Mouse (Mus musculus): Measurements from ENCODE around the gene Extl2. TPM values are rescaled to one million over a fixed set of nuclear protein-coding genes. Genes with fewer than 3 reads are reported as not detected.

The Extl2 gene
- 18.9 and 21.6 TPM in 2 replicates for polyA plus RNA-seq (2015; fragmentation: Nextera tagmentation; extraction: Ambion mirVana)

DNA sequence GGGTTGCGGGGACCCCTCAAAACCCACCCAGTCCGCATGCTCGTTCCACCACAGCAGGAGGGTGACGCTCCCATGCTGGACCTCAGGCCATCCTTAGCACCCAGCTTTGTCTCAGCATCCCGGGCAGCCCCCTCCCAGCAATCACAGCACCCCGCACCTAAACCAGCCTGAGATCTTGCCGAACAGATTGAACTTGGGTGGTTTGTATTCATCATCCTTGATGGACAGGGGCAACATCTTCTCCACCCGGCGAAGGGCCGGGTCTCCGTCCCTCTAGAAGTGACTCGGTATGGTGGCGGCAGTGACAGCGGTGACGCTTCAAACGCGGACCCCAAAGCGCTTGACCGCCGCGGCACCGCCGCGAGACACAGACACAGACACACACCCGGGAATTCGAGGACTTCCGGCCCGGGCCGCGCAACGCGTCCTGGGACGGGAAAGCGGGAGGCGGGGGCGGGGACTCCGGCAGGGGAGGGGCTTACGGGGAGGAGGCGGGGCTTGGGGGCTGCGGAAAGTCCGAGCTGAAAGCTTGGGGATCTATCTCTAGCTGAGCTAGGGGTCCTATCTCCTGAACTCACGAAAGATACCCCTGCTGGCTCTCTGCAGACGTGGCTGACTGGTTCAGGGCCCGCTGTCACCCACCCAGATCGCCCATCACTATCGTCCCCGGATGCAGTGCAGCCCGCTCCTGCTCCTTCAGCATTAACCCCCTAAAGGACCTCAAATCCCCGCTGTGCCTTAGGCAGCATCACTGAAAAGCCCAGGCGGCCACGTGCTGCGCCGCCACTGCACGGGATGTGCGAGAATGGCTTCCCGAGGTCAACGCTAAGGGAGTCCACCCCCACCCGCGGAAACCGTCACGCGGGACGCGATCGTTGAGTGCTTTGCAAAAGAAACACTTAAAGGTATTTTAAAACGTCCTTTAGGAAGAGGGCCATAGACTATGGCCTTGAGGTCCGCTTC lies at the start of gene Extl2, which contains the start of gene Slc30a7:
Gene Extl2 (plus strand): TSS at position 485 of the 963 bp plus-strand sequence.
Gene Slc30a7 (minus strand): TSS at position 429 of the 963 bp plus-strand sequence.
- ATAC-seq (replicated peaks; ENCODE audit: extremely low read depth, insufficient read depth, low FRiP score), result peak; percentile 91
- no peaks in the 10 kb centered on the region for H3K27me3 ChIP-seq (ENCODE audit: control insufficient read depth, insufficient read depth, low read length)
- no peaks in the 10 kb centered on the region for H3K9me3 ChIP-seq (replicated peaks; ENCODE audit: control insufficient read depth, low read length)
- peak within 1 kb of the TSS; percentile 97 for H3K9ac ChIP-seq (ENCODE audit: low read length)
- H3K4me3 ChIP-seq (ENCODE audit: low read length), result peak within 1 kb of the TSS; percentile 98
- H3K4me1 ChIP-seq (ENCODE audit: control insufficient read depth, insufficient read depth, low read length), result peaks cover 18% of the 10 kb centered on the region
- peak within 1 kb of the TSS; percentile 86 for H3K27ac ChIP-seq (ENCODE audit: low read length)
- under 1% methylated on average over 67 of the region's 67 CpGs for WGBS
- H3K4me2 ChIP-seq (ENCODE audit: low read depth, low read length), result peak within 1 kb of the TSS; percentile 99
- peaks cover 9% of the 10 kb centered on the region for H3K36me3 ChIP-seq (ENCODE audit: control insufficient read depth, insufficient read depth)

DNA sequence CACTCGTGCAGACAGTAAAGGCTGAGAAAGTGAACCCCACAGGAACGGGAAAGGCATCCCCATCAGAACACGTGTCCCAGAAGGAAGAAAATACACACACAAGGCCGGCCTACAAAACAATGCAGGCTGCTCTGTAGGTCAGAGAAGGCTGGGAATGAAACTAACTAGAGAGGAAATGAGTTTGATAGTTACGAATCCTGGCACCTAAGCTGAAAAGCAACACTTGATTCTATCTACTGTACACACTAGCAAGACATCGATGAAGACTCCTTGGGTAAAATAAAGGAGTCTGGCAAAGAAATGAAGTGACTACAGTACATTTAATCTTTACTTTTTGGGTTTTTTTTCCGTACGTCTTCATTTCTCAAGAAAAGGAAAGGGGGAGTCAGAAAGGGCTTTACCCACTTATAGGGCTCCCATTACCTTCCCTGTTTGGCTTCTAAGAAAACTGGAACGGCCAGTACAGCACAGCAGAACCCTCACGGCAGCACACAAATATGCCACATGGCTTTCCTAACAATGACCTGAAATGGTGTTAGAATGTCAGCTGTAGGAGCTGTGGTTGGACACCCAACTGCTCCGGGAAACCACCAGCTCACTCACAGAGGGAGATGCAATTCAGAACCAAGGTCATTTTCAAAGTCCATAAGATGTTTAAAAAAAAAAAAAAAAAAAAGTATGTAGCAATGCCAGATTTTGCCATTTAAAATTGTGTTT lies 45.8 kb upstream of the Extl2 start:
- H3K27me3 ChIP-seq (ENCODE audit: control insufficient read depth, insufficient read depth, low read length), result no peaks in the 10 kb centered on the region
- H3K27ac ChIP-seq (ENCODE audit: low read length), result no peak overlapping the region
- no peaks in the 10 kb centered on the region for H3K9me3 ChIP-seq (replicated peaks; ENCODE audit: control insufficient read depth, low read length)
- no peak overlapping the region for H3K4me3 ChIP-seq (ENCODE audit: low read length)
- no peaks in the 10 kb centered on the region for H3K4me1 ChIP-seq (ENCODE audit: control insufficient read depth, insufficient read depth, low read length)
- no peak overlapping the region for H3K9ac ChIP-seq (ENCODE audit: low read length)
- H3K4me2 ChIP-seq (ENCODE audit: low read depth, low read length), result no peak overlapping the region
- ATAC-seq (replicated peaks; ENCODE audit: extremely low read depth, insufficient read depth, low FRiP score), result no peak
- H3K36me3 ChIP-seq (ENCODE audit: control insufficient read depth, insufficient read depth), result peaks cover 7% of the 10 kb centered on the region
- 81% methylated on average over 11 of the region's 11 CpGs for WGBS

GRCm38 (mm10) chr3:115962028-115962415 lies 45.2 kb upstream of the Extl2 start:
- no peak overlapping the region for H3K4me2 ChIP-seq (ENCODE audit: low read depth, low read length)
- WGBS, result 83% methylated on average over 4 of the region's 4 CpGs
- no peaks in the 10 kb centered on the region for H3K4me1 ChIP-seq (ENCODE audit: control insufficient read depth, insufficient read depth, low read length)
- H3K36me3 ChIP-seq (ENCODE audit: control insufficient read depth, insufficient read depth), result peaks cover 7% of the 10 kb centered on the region
- H3K4me3 ChIP-seq (ENCODE audit: low read length), result no peak overlapping the region
- no peak overlapping the region for H3K9ac ChIP-seq (ENCODE audit: low read length)
- H3K27ac ChIP-seq (ENCODE audit: low read length), result no peak overlapping the region
- H3K9me3 ChIP-seq (replicated peaks; ENCODE audit: control insufficient read depth, low read length), result no peaks in the 10 kb centered on the region
- ATAC-seq (replicated peaks; ENCODE audit: extremely low read depth, insufficient read depth, low FRiP score), result no peak
- H3K27me3 ChIP-seq (ENCODE audit: control insufficient read depth, insufficient read depth, low read length), result no peaks in the 10 kb centered on the region

- ATAC-seq (replicated peaks; ENCODE audit: extremely low read depth, insufficient read depth, low FRiP score), result no peak
- no peak overlapping the region for H3K9ac ChIP-seq (ENCODE audit: low read length)
- WGBS, result 98% methylated on average over 1 of the region's 1 CpGs
- 0 out of 2 replicates have a peak, but pooled peaks cover 2% of the 10 kb centered on the region for H3K36me3 ChIP-seq (ENCODE audit: control insufficient read depth, insufficient read depth)
- no peak overlapping the region for H3K4me2 ChIP-seq (ENCODE audit: low read depth, low read length)
- no peak overlapping the region for H3K27ac ChIP-seq (ENCODE audit: low read length)
- no peaks in the 10 kb centered on the region for H3K4me1 ChIP-seq (ENCODE audit: control insufficient read depth, insufficient read depth, low read length)
- H3K27me3 ChIP-seq (ENCODE audit: control insufficient read depth, insufficient read depth, low read length), result no peaks in the 10 kb centered on the region
- no peaks in the 10 kb centered on the region for H3K9me3 ChIP-seq (replicated peaks; ENCODE audit: control insufficient read depth, low read length)
- no peak overlapping the region for H3K4me3 ChIP-seq (ENCODE audit: low read length)
Measured at GRCm38 (mm10) chr3:115963597-115963996, 43.7 kb upstream of the Extl2 start.

GRCm38 (mm10) chr3:115964071-115964470 lies 43.2 kb upstream of the Extl2 start:
- Histone ChIP-seq H3K27me3 (ENCODE audit: control insufficient read depth, insufficient read depth, low read length) (no peaks in the 10 kb centered on the region), H3K9ac (ENCODE audit: low read length) (no peak overlapping the region), H3K27ac (ENCODE audit: low read length) (no peak overlapping the region), H3K4me1 (ENCODE audit: control insufficient read depth, insufficient read depth, low read length) (no peaks in the 10 kb centered on the region), H3K4me2 (ENCODE audit: low read depth, low read length) (no peak overlapping the region), H3K36me3 (ENCODE audit: control insufficient read depth, insufficient read depth) (no peaks in the 10 kb centered on the region), H3K4me3 (ENCODE audit: low read length) (no peak overlapping the region), H3K9me3 (replicated peaks; ENCODE audit: control insufficient read depth, low read length) (no peaks in the 10 kb centered on the region)
- no peak for ATAC-seq (replicated peaks; ENCODE audit: extremely low read depth, insufficient read depth, low FRiP score)
- 89% methylated on average over 5 of the region's 5 CpGs for whole genome bisulfite sequencing

DNA sequence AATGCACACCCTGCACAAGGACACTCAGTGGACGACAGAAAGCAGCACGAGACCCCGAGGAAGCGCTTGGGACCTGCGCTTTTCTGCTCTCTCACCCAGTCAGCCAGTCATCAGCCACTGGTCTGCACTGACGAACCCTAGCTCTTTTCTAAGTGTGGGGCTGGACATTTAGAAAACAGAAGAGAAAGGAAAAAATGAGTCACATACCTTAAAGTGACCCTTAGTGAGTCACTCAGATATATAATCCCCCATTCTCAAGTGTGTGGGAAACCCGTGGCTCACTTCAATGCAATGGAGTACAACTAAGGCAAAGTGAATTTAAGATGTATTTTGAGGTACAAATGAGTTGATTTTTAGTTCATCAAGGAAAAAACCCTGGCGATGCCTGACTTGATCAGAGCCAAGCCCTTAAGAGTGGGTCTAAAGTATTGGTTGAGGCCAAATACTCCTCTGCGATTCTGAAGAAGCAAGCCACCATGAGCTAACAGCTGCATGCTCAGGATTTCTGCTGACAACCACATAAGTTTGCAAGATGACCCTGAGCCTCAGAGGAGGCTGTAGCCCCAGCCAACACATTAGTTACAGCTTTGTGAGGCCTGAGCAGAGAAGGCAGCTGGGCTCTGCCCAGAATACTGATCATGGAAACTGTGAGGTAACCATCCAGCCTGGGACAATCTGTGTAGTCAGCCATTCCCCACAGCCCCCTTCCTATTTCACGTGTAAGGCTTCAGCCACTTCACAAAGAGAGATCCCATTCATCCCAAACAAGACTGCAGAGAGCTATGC lies 38.3 kb upstream of the Extl2 start:
- WGBS, result 78% methylated on average over 10 of the region's 10 CpGs
- no peak overlapping the region for H3K27ac ChIP-seq (ENCODE audit: low read length)
- no peak for ATAC-seq (replicated peaks; ENCODE audit: extremely low read depth, insufficient read depth, low FRiP score)

GRCm38 (mm10) chr3:115971045-115971785 lies 36.0 kb upstream of the Extl2 start:
- H3K9ac ChIP-seq (ENCODE audit: low read length), result no peak overlapping the region
- H3K4me1 ChIP-seq (ENCODE audit: control insufficient read depth, insufficient read depth, low read length), result peaks cover 5% of the 10 kb centered on the region; the same call in 1 of the 2 replicates
- H3K27ac ChIP-seq (ENCODE audit: low read length), result no peak overlapping the region
- peaks cover 14% of the 10 kb centered on the region for H3K36me3 ChIP-seq (ENCODE audit: control insufficient read depth, insufficient read depth)
- H3K27me3 ChIP-seq (ENCODE audit: control insufficient read depth, insufficient read depth, low read length), result no peaks in the 10 kb centered on the region
- no peaks in the 10 kb centered on the region for H3K9me3 ChIP-seq (replicated peaks; ENCODE audit: control insufficient read depth, low read length)
- no peak for ATAC-seq (replicated peaks; ENCODE audit: extremely low read depth, insufficient read depth, low FRiP score)
- H3K4me2 ChIP-seq (ENCODE audit: low read depth, low read length), result no peak overlapping the region
- 92% methylated on average over 20 of the region's 20 CpGs for WGBS
- H3K4me3 ChIP-seq (ENCODE audit: low read length), result no peak overlapping the region

More for the DNA sequence above, 38.3 kb upstream of the Extl2 start:
- Histone ChIP-seq H3K4me2 (ENCODE audit: low read depth, low read length) (no peak overlapping the region), H3K4me1 (ENCODE audit: control insufficient read depth, insufficient read depth, low read length) (no peaks in the 10 kb centered on the region), H3K9me3 (replicated peaks; ENCODE audit: control insufficient read depth, low read length) (no peaks in the 10 kb centered on the region), H3K36me3 (ENCODE audit: control insufficient read depth, insufficient read depth) (peaks cover 11% of the 10 kb centered on the region), H3K4me3 (ENCODE audit: low read length) (no peak overlapping the region), H3K9ac (ENCODE audit: low read length) (no peak overlapping the region), H3K27me3 (ENCODE audit: control insufficient read depth, insufficient read depth, low read length) (no peaks in the 10 kb centered on the region)

Data from heart, embryonic 16.5 days (tissue).